Mouse (Mus musculus) layer of hippocampus, adult 2 months (tissue): ENCODE data around the gene Ccdc127. TPM values are rescaled to one million over a fixed set of nuclear protein-coding genes. Genes with fewer than 3 reads are reported as not detected.

Experiments used
- DNase-seq, 2 experiments: peaks; one replicate each; pipeline ENCODE4 v3.0.0; 2022; ENCODE audit warnings: low spot score in 2 of 2
- H3K27ac ChIP-seq: fragments of 200-600 bp; 2 replicates; pipeline ENCODE4 v1.8.1; 2022
- H3K4me3 ChIP-seq: fragments of 200-600 bp; 2 replicates; pipeline ENCODE4 v1.8.1; 2022; ENCODE audit warnings: mild to moderate bottlenecking
- CTCF ChIP-seq: fragments of 200-600 bp; conservative IDR thresholded peaks from 2 replicates; pipeline ENCODE4 v1.8.1; 2022; ENCODE audit warnings: antibody characterized with exemption, mild to moderate bottlenecking, moderate library complexity
- microRNA-seq, 2 experiments: library from miRNA; unstranded; fragments of <30 nt; microRNA quantifications; one replicate each; pipeline ENCODE4 v1.2.0; 2021
- total RNA-seq, 2 experiments: library from RNA; stranded (reverse); gene quantifications; 2 replicates each; pipeline ENCODE4 v1.2.3; 2021

Gene Ccdc127
- total RNA-seq, 2 experiments from 2014 or later = 87.5 to 90.4 TPM

- peak overlapping the region; percentile 91 for H3K4me3 ChIP-seq
- peak overlapping the region; percentile 99 for H3K27ac ChIP-seq
- TF ChIP-seq CTCF = no peak
- DNase-seq = no peak
Observed at GRCm38 (mm10) chr13:74350435-74350906, 362 bp downstream of the Ccdc127 start.

- peak in 1 of 2 experiments; percentile 29 for DNase-seq
- H3K27ac ChIP-seq = no peak overlapping the region
- no peak for TF ChIP-seq CTCF
- no peak overlapping the region for H3K4me3 ChIP-seq
Observed at GRCm38 (mm10) chr13:74356491-74356890, 6.4 kb downstream of the Ccdc127 start.

GRCm38 (mm10) chr13:74362218-74362617 lies 12.1 kb downstream of the Ccdc127 start:
- TF ChIP-seq CTCF = no peak
- DNase-seq = no peak
- H3K27ac ChIP-seq = no peak overlapping the region
- H3K4me3 ChIP-seq = no peak overlapping the region

GRCm38 (mm10) chr13:74363176-74363858 lies 13.2 kb downstream of the Ccdc127 start:
- Histone ChIP-seq H3K27ac (no peak overlapping the region), H3K4me3 (no peak overlapping the region)
- no peak for DNase-seq
- no peak for TF ChIP-seq CTCF

- no peak within 1 kb of the TSS for H3K4me3 ChIP-seq
- no peak; the same call in 1 of the 2 replicates for TF ChIP-seq CTCF
- no peak for DNase-seq
- H3K27ac ChIP-seq = no peak within 1 kb of the TSS
Observed at GRCm38 (mm10) chr13:74363859-74364235, 13.7 kb downstream of the Ccdc127 start, which contains the start of gene Lrrc14b. TSS of gene Lrrc14b (minus strand) at chr13:74364005.

- DNase-seq = no peak
- peak overlapping the region; percentile 14; the same call in 1 of the 2 replicates for H3K27ac ChIP-seq
- TF ChIP-seq CTCF = no peak
- H3K4me3 ChIP-seq = no peak overlapping the region
Observed at GRCm38 (mm10) chr13:74381533-74382276, 31.6 kb downstream of the Ccdc127 start.

- no peak for DNase-seq
- TF ChIP-seq CTCF = no peak
- H3K27ac ChIP-seq = peak overlapping the region; percentile 14; the same call in 1 of the 2 replicates
- H3K4me3 ChIP-seq = no peak overlapping the region
Observed at GRCm38 (mm10) chr13:74382289-74382688, 32.2 kb downstream of the Ccdc127 start.

- no peak overlapping the region for H3K27ac ChIP-seq
- TF ChIP-seq CTCF = peak; percentile 64
- peak overlapping the region; percentile 74 for H3K4me3 ChIP-seq
- no peak for DNase-seq
Observed at GRCm38 (mm10) chr13:74389730-74390129, 39.6 kb downstream of the Ccdc127 start.

GRCm38 (mm10) chr13:74390371-74390990 lies 40.4 kb downstream of the Ccdc127 start, which contains the start of gene Zfp72:
TSS of gene Zfp72 (minus strand) at chr13:74390836.
- peak; percentile 77 to 83 for DNase-seq
- peak within 1 kb of the TSS; percentile 74 for H3K4me3 ChIP-seq
- peak within 1 kb of the TSS; percentile 76 for H3K27ac ChIP-seq

GRCm38 (mm10) chr13:74391156-74391555 lies 41.0 kb downstream of the Ccdc127 start:
- no peak for TF ChIP-seq CTCF
- H3K27ac ChIP-seq = 0 out of 2 replicates have a peak overlapping the region, but pooled peaks have one; percentile 76
- no peak for DNase-seq
- no peak overlapping the region; the same call in 1 of the 2 replicates for H3K4me3 ChIP-seq

More at GRCm38 (mm10) chr13:74390371-74390990, 40.4 kb downstream of the Ccdc127 start, which contains the start of gene Zfp72:
- no peak for TF ChIP-seq CTCF

GRCm38 (mm10) chr13:74399298-74399839 lies 49.3 kb downstream of the Ccdc127 start, which contains the start of gene Ftl1-ps1:
TSS of gene Ftl1-ps1 (plus strand) at chr13:74399694.
- TF ChIP-seq CTCF = no peak
- H3K27ac ChIP-seq = no peak within 1 kb of the TSS
- no peak within 1 kb of the TSS for H3K4me3 ChIP-seq
- DNase-seq = no peak

Small RNA genes lying within 50 kb of the gene (microRNA-seq; reads per million reads assigned to microRNA genes)
- 0 reads per million in 2 experiments for gene Mir692-3

Other genes starting within 250 kb of the Ccdc127 start
- 1 to 10 TPM; 2.3 TPM for gene Slc9a3, start 228.9 kb upstream of the Ccdc127 start, total RNA-seq
- 10 to 100 TPM; 64.0 to 67.1 TPM for gene Exoc3, start 141.6 kb upstream of the Ccdc127 start, total RNA-seq
- under 1 TPM; 0.74 to 0.77 TPM for gene Ahrr, start 58.0 kb upstream of the Ccdc127 start, total RNA-seq
- 10 to 100 TPM; 70.8 to 77.4 TPM for gene Pdcd6, start 32.7 kb upstream of the Ccdc127 start, total RNA-seq
- 100 to 1,000 TPM; 306 to 317 TPM for gene Sdha, start within 50 bp of the Ccdc127 start, total RNA-seq
- gene Lrrc14b, start 13.7 kb downstream of the Ccdc127 start, total RNA-seq = not detected
- 1 to 10 TPM; 6.0 to 6.5 TPM for gene Zfp72, start 40.5 kb downstream of the Ccdc127 start, total RNA-seq
- 100 to 1,000 TPM; 146 to 157 TPM for gene Ftl1-ps1, start 49.4 kb downstream of the Ccdc127 start, total RNA-seq
- 1 to 10 TPM; 6.7 to 7.2 TPM for gene Zfp825, start 143.7 kb downstream of the Ccdc127 start, total RNA-seq